Mouse (Mus musculus) bone marrow, adult 2 months (tissue): ENCODE measurements around the gene Trem2.

Source experiments
- CTCF ChIP-seq: fragments of 200-500 bp; IDR thresholded peaks from 2 replicates; pipeline ENCODE4 v1.5.1; 2011; ENCODE audit warnings: low read length, control low read depth; ENCODE audit not compliant: control insufficient read depth, insufficient read depth
- POLR2A ChIP-seq: fragments of 200-500 bp; IDR thresholded peaks from 2 replicates; pipeline ENCODE4 v1.6.1; 2011; ENCODE audit warnings: low read depth, mild to moderate bottlenecking, control low read depth, low read length, borderline replicate concordance; ENCODE audit not compliant: control insufficient read depth

DNA sequence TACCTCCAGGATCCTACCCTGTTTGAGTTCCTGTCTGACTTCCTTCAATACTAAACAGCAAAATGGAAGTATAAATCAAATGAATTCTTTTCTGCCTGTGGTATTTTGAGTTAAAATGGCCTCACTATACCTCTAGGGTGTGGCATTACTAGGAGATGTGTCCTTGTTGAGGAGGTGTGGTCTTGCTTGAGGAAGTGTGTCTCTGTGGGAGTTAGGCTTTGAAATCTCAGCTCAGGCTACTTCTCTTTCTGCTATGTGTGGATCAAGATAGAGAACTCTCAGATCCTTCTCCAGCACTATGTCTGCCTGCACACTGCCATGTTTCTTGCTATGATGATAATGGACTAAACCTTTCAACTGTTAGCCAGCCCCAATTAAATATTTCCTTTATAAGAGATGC is 32.8 kb downstream of the Trem2 start:
- TF ChIP-seq CTCF (no peak), POLR2A (no peak)
